Comparison of ENCODE assay signal across 9 mouse cellular contexts in genomic region chr3:60499157-60499578, GRCm38 (mm10). TPM values are rescaled to one million over a fixed set of nuclear protein-coding genes. Genes with fewer than 3 reads are reported as not detected.
DNase-seq lines count a peak whose midpoint lies in the region; ATAC-seq and TF ChIP-seq lines count a peak whose summit lies in the region.
"Had no signal": no experiment of that assay in that cellular context is flagged by ENCODE, and none has a peak within 500 bp of the region (broad histone marks: within the 10 kb centered on the region; RNA-seq: fewer than 3 reads in every experiment).

No protein-coding gene starts in this region.

- peaks cover 13% of the 10 kb centered on the region; the same call in 1 of the 2 replicates for H3K79me2 ChIP-seq in liver, adult 2 months (ENCODE audit: control insufficient read depth, insufficient read depth, low read length)

- 5% methylated on average over 6 of the region's 6 CpGs for WGBS in liver, adult 2 months
- 81% methylated on average over 6 of the region's 6 CpGs for WGBS in hindbrain, embryonic 10.5 days

- H3K4me3 ChIP-seq in liver, adult 2 months (ENCODE audit: insufficient read depth, low read depth, low read length): no peak overlapping the region
- no peak overlapping the region for H3K4me3 ChIP-seq in hindbrain, embryonic 10.5 days

- no peaks in the 10 kb centered on the region for H3K9me3 ChIP-seq in hindbrain, embryonic 10.5 days

- no peaks in the 10 kb centered on the region for H3K36me3 ChIP-seq in liver, adult 2 months (ENCODE audit: control insufficient read depth, insufficient read depth, low read length)
- no peaks in the 10 kb centered on the region for H3K36me3 ChIP-seq in hindbrain, embryonic 10.5 days

- no peak for TF ChIP-seq POLR2A in liver, adult 2 months (IDR thresholded peaks at IDR 0.05; ENCODE audit: extremely low read depth, insufficient read depth, low read length)

- H3K4me1 ChIP-seq in liver, adult 2 months (ENCODE audit: control insufficient read depth, insufficient read depth, low read length): peaks cover 21% of the 10 kb centered on the region
- H3K4me1 ChIP-seq in hindbrain, embryonic 10.5 days (replicated peaks): peaks cover 32% of the 10 kb centered on the region

- H3K27ac ChIP-seq in liver, adult 2 months (replicated peaks; ENCODE audit: insufficient read depth, low read depth, low read length): peak overlapping the region; percentile 83
- H3K27ac ChIP-seq in hindbrain, embryonic 10.5 days: no peak overlapping the region

- DNase-seq in adrenal gland, adult 2 months: peak; percentile 73
- no peak for DNase-seq in adrenal gland, adult 8-10 months
- peak; percentile 78 for DNase-seq in A20 (ENCODE audit: low read depth, low spot score)
- DNase-seq in fibroblast of lung, adult 2 months (ENCODE audit: low read depth): peak; percentile 77
- DNase-seq in liver, adult 2 months (ENCODE audit: extremely low read depth, low read depth, low spot score): peak; percentile 54
- no peak for DNase-seq in hindbrain, embryonic 10.5 days (ENCODE audit: low spot score)
- DNase-seq in ovary, adult 18-20 months (ENCODE audit: low spot score): no peak
- DNase-seq: cerebellum, postnatal 36 days had no signal

- no peaks in the 10 kb centered on the region for H3K27me3 ChIP-seq in liver, adult 2 months (ENCODE audit: control insufficient read depth, insufficient read depth, low read length)
- H3K27me3 ChIP-seq in hindbrain, embryonic 10.5 days (ENCODE audit: insufficient read depth, poor library complexity, severe bottlenecking): no peaks in the 10 kb centered on the region

- no peak for TF ChIP-seq CTCF in liver, adult 2 months (IDR thresholded peaks at IDR 0.05; ENCODE audit: low read depth, low read length)

- no peak overlapping the region for H3K9ac ChIP-seq in liver, adult 2 months (ENCODE audit: low read depth, low read length)

- no peak for ATAC-seq in cerebellum, adult (ENCODE audit: insufficient number of reproducible peaks, low FRiP score, low TSS enrichment)

RNA-seq across cellular contexts. Expression of gene Mbnl1, which starts 26.5 kb away (rescaled TPM):
- total RNA-seq in adrenal gland, adult 2 months (2021): 100 to 1,000 TPM; 563 to 574 TPM
- polyA plus RNA-seq in adrenal gland, adult 2 months (2012; rRNA removed): 174 and 252 TPM in 2 replicates
- total RNA-seq in adrenal gland, adult 8-10 months (2022): 1,000 to 10,000 TPM in 1 of 4 experiments, 100 to 1,000 TPM in 3; 518 to 1,002 (median 693) TPM
- total RNA-seq in liver, adult 2 months (2014; rRNA removed): 107 and 111 TPM in 2 replicates
- 22.6 and 27.3 TPM in 2 replicates for polyA plus RNA-seq in liver, adult 2 months (2012; rRNA removed)
- polyA plus RNA-seq in hindbrain, embryonic 10.5 days (2016; fragmentation: Nextera tagmentation; extraction: Ambion mirVana): 34.7 and 39.3 TPM in 2 replicates

Comparison
In these comparisons a context has a peak if more than half of its experiments do, and no peak if none do; other contexts are left out.
1. DNase-seq: peak in adrenal gland, adult 2 months (single experiment), A20 (single experiment), fibroblast of lung, adult 2 months (single experiment) and liver, adult 2 months (single experiment); none in adrenal gland, adult 8-10 months (single experiment), hindbrain, embryonic 10.5 days (single experiment) and ovary, adult 18-20 months (single experiment).